Mouse (Mus musculus): ENCODE results near the gene Nckap5l. TPM values are rescaled to one million over a fixed set of nuclear protein-coding genes. Genes with fewer than 3 reads are reported as not detected.

Gene Nckap5l
- polyA plus RNA-seq, 2 experiments, result 14.1 to 24.4 TPM

DNA sequence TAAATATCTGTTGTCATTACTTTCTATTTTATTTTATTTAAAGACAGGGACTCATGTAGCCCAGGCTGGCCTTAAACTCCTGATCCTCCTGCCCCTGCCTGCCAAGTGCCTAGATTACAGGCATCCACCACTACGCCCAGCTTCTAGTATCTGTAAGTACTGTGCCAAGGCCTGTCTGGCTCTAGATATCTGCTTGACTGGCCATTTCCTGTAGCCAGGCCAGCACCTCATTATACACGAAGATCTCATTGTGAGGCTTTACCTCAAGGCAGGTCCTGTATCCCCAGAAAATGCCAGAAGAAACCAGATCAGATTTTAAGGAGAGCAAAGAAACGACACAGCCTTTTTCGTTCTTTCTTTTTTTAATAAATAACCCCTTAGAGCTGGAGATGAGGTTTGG, 12.2 kb upstream of the Nckap5l start:
- Histone ChIP-seq H3K36me3 (ENCODE audit: control insufficient read depth, insufficient read depth, low read length) (peaks cover 22% of the 10 kb centered on the region), H3K4me1 (ENCODE audit: control insufficient read depth, insufficient read depth, low read length) (peaks cover 4% of the 10 kb centered on the region; the same call in 1 of the 2 replicates), H3K27ac (replicated peaks; ENCODE audit: low read depth, low read length) (no peak overlapping the region), H3K9ac (ENCODE audit: low read depth, low read length, severe bottlenecking) (no peak overlapping the region), H3K4me2 (replicated peaks; ENCODE audit: low read depth, low read length, severe bottlenecking) (no peak overlapping the region), H3K27me3 (ENCODE audit: control insufficient read depth, insufficient read depth, low read length) (no peaks in the 10 kb centered on the region), H3K4me3 (replicated peaks; ENCODE audit: low read length) (no peak overlapping the region), H3K9me3 (ENCODE audit: control insufficient read depth, low read length) (no peaks in the 10 kb centered on the region)
- ATAC-seq (ENCODE audit: low FRiP score, low read depth) (no peak), DNase-seq (ENCODE audit: low spot score) (no peak)
- WGBS, result 84% methylated on average over 4 of the region's 4 CpGs
- no peak for TF ChIP-seq POLR2A (IDR thresholded peaks at IDR 0.05; ENCODE audit: borderline replicate concordance, extremely low read depth, insufficient read depth, insufficient read length)

- no peak for TF ChIP-seq POLR2A (IDR thresholded peaks at IDR 0.05; ENCODE audit: borderline replicate concordance, extremely low read depth, insufficient read depth, insufficient read length)
- Histone ChIP-seq H3K27me3 (ENCODE audit: control insufficient read depth, insufficient read depth, low read length) (no peaks in the 10 kb centered on the region), H3K9ac (ENCODE audit: low read depth, low read length, severe bottlenecking) (no peak overlapping the region), H3K36me3 (ENCODE audit: control insufficient read depth, insufficient read depth, low read length) (peaks cover 22% of the 10 kb centered on the region), H3K4me2 (replicated peaks; ENCODE audit: low read depth, low read length, severe bottlenecking) (no peak overlapping the region), H3K4me1 (ENCODE audit: control insufficient read depth, insufficient read depth, low read length) (peaks cover 4% of the 10 kb centered on the region; the same call in 1 of the 2 replicates), H3K27ac (replicated peaks; ENCODE audit: low read depth, low read length) (no peak overlapping the region), H3K4me3 (replicated peaks; ENCODE audit: low read length) (no peak overlapping the region), H3K9me3 (ENCODE audit: control insufficient read depth, low read length) (no peaks in the 10 kb centered on the region)
- 44% methylated on average over 3 of the region's 3 CpGs for WGBS
- ATAC-seq (ENCODE audit: low FRiP score, low read depth), result no peak
- peak; percentile 62 for DNase-seq (ENCODE audit: low spot score)
Observed at GRCm38 (mm10) chr15:99469067-99469466, 11.5 kb upstream of the Nckap5l start.

- Histone ChIP-seq H3K27me3 (ENCODE audit: control insufficient read depth, insufficient read depth, low read length) (no peaks in the 10 kb centered on the region), H3K9me3 (ENCODE audit: control insufficient read depth, low read length) (no peaks in the 10 kb centered on the region), H3K4me3 (replicated peaks; ENCODE audit: low read length) (no peak overlapping the region), H3K4me1 (ENCODE audit: control insufficient read depth, insufficient read depth, low read length) (peaks cover 6% of the 10 kb centered on the region; the same call in 1 of the 2 replicates), H3K9ac (ENCODE audit: low read depth, low read length, severe bottlenecking) (no peak overlapping the region), H3K27ac (replicated peaks; ENCODE audit: low read depth, low read length) (no peak overlapping the region), H3K4me2 (replicated peaks; ENCODE audit: low read depth, low read length, severe bottlenecking) (no peak overlapping the region), H3K36me3 (ENCODE audit: control insufficient read depth, insufficient read depth, low read length) (no peaks in the 10 kb centered on the region; the same call in 1 of the 2 replicates)
- 61% methylated on average over 13 of the region's 13 CpGs for WGBS
- ATAC-seq (ENCODE audit: low FRiP score, low read depth) (no peak), DNase-seq (ENCODE audit: low spot score) (no peak)
- TF ChIP-seq POLR2A (IDR thresholded peaks at IDR 0.05; ENCODE audit: borderline replicate concordance, extremely low read depth, insufficient read depth, insufficient read length), result no peak
Observed at GRCm38 (mm10) chr15:99463194-99463593, 5.6 kb upstream of the Nckap5l start.

DNA sequence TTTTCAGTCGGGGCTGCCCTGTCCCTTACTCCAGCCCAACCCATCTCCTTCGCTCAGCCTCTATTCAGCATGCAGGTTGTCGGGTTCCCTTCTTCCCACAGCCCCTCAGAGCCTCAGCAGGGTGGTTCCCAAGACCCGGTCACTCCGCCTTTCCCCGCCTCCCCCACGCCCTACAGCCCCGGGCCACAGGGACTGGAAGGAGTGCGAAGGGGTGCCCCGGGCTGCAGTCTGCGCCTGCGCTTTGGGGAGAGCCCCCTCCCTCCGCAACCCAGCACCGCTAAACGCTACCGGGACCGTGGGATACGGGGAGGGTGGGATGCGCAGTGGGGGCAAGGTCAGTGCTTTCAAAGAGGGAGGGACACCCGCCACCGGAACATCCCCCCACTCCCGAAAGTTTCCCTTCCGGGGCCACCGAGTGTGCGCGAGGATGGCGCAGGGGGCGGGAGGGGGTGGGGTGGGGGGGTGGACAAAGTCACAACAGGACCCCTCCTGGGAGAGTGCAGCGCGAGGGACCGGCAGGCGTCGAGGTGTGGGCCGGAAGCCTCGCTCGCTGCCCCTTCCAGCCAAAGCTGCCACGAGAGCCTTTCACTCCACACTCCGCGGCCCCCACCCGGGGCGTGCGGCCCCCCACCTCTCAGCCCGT, 464 bp downstream of the Nckap5l start:
- DNase-seq (ENCODE audit: low spot score) (peak; percentile 40), ATAC-seq (ENCODE audit: low FRiP score, low read depth) (peak; percentile 71)
- peak overlapping the region; percentile 86 for H3K4me3 ChIP-seq (replicated peaks; ENCODE audit: low read length)
- H3K9me3 ChIP-seq (ENCODE audit: control insufficient read depth, low read length), result no peaks in the 10 kb centered on the region
- H3K27me3 ChIP-seq (ENCODE audit: control insufficient read depth, insufficient read depth, low read length), result no peaks in the 10 kb centered on the region
- TF ChIP-seq POLR2A (IDR thresholded peaks at IDR 0.05; ENCODE audit: borderline replicate concordance, extremely low read depth, insufficient read depth, insufficient read length), result no peak
- H3K4me2 ChIP-seq (replicated peaks; ENCODE audit: low read depth, low read length, severe bottlenecking), result peak overlapping the region; percentile 76
- 3% methylated on average over 27 of the region's 43 CpGs for WGBS
- H3K9ac ChIP-seq (ENCODE audit: low read depth, low read length, severe bottlenecking), result peak overlapping the region; percentile 76
- peaks cover 15% of the 10 kb centered on the region for H3K36me3 ChIP-seq (ENCODE audit: control insufficient read depth, insufficient read depth, low read length)
- peak overlapping the region; percentile 91 for H3K27ac ChIP-seq (replicated peaks; ENCODE audit: low read depth, low read length)
- H3K4me1 ChIP-seq (ENCODE audit: control insufficient read depth, insufficient read depth, low read length), result peaks cover 22% of the 10 kb centered on the region

GRCm38 (mm10) chr15:99456338-99456962, 1.1 kb downstream of the Nckap5l start:
- Histone ChIP-seq H3K36me3 (ENCODE audit: control insufficient read depth, insufficient read depth, low read length) (peaks cover 22% of the 10 kb centered on the region), H3K27me3 (ENCODE audit: control insufficient read depth, insufficient read depth, low read length) (no peaks in the 10 kb centered on the region), H3K4me1 (ENCODE audit: control insufficient read depth, insufficient read depth, low read length) (peaks cover 22% of the 10 kb centered on the region), H3K9ac (ENCODE audit: low read depth, low read length, severe bottlenecking) (peak overlapping the region; percentile 76), H3K27ac (replicated peaks; ENCODE audit: low read depth, low read length) (peak overlapping the region; percentile 91), H3K4me3 (replicated peaks; ENCODE audit: low read length) (peak overlapping the region; percentile 86), H3K9me3 (ENCODE audit: control insufficient read depth, low read length) (no peaks in the 10 kb centered on the region), H3K4me2 (replicated peaks; ENCODE audit: low read depth, low read length, severe bottlenecking) (peak overlapping the region; percentile 76)
- ATAC-seq (ENCODE audit: low FRiP score, low read depth), result no peak
- WGBS, result 8% methylated on average over 7 of the region's 7 CpGs
- no peak for DNase-seq (ENCODE audit: low spot score)
- TF ChIP-seq POLR2A (IDR thresholded peaks at IDR 0.05; ENCODE audit: borderline replicate concordance, extremely low read depth, insufficient read depth, insufficient read length), result no peak
